Mouse (Mus musculus) neural tube, embryonic 14.5 days (tissue): Measurements from ENCODE around the gene Med20. TPM values are rescaled to one million over a fixed set of nuclear protein-coding genes. Genes with fewer than 3 reads are reported as not detected.

Experiments used
- ATAC-seq: fragments of 200-750 bp; cut with Nextera tagmentation; 2 replicates; pipeline ENCODE4 v1.8.0; 2017; ENCODE audit warnings: low read depth, mild to moderate bottlenecking, moderate TSS enrichment, moderate library complexity
- H3K27ac ChIP-seq: fragments of 300-500 bp; sonication (generic); 2 replicates; pipeline ENCODE4 v1.5.1; 2014; ENCODE audit warnings: low read depth, mild to moderate bottlenecking, control low read depth, low read length, moderate library complexity, mixed read lengths
- H3K27me3 ChIP-seq: fragments of 300-500 bp; sonication (generic); 2 replicates; pipeline ENCODE4 v1.6.1; 2014; ENCODE audit warnings: low read length; ENCODE audit not compliant: control insufficient read depth, insufficient read depth
- H3K36me3 ChIP-seq: fragments of 300-500 bp; sonication (generic); 2 replicates; pipeline ENCODE4 v1.6.1; 2014; ENCODE audit warnings: low read length, mixed read lengths; ENCODE audit not compliant: control insufficient read depth, insufficient read depth
- H3K4me1 ChIP-seq: fragments of 300-500 bp; sonication (generic); 2 replicates; pipeline ENCODE4 v1.6.1; 2014; ENCODE audit warnings: low read length; ENCODE audit not compliant: control insufficient read depth, insufficient read depth
- H3K4me2 ChIP-seq: fragments of 300-500 bp; sonication (generic); 2 replicates; pipeline ENCODE4 v1.6.1; 2014; ENCODE audit warnings: mild to moderate bottlenecking, low read depth, low read length, control low read depth
- H3K4me3 ChIP-seq: fragments of 300-500 bp; sonication (generic); 2 replicates; pipeline ENCODE4 v1.5.1; 2014; ENCODE audit warnings: low read depth, low read length, control low read depth, mixed read lengths
- H3K9ac ChIP-seq: fragments of 300-500 bp; sonication (generic); replicated peaks from 2 replicates; pipeline ENCODE4 v1.6.1; 2014; ENCODE audit warnings: low read depth, mild to moderate bottlenecking, control low read depth, low read length, mixed read lengths
- H3K9me3 ChIP-seq: fragments of 300-500 bp; sonication (generic); 2 replicates; pipeline ENCODE4 v1.6.1; 2016; ENCODE audit warnings: low read length; ENCODE audit not compliant: control insufficient read depth
- WGBS: fragments of 180-500 bp; shearing (Covaris S2); extraction: QIAGEN DNeasy Blood & Tissue Kit; methylation state at CpG from one replicate; pipeline ENCODE4 v1.1.7; 2014; 5-methylcytosine and 5-hydroxymethylcytosine counted together
- polyA plus RNA-seq: library from polyadenylated mRNA; unstranded; fragments of >200 nt; fragmentation: Nextera tagmentation; extraction: Ambion mirVana; gene quantifications from 2 replicates; pipeline ENCODE4 v1.2.1, GENCODE M21; 2014

Med20 gene
- polyA plus RNA-seq, 1 experiment from 2014 or later = 38.1 TPM

- Histone ChIP-seq H3K9me3 (no peaks in the 10 kb centered on the region), H3K36me3 (no peaks in the 10 kb centered on the region), H3K27ac (no peak overlapping the region), H3K9ac (no peak overlapping the region), H3K4me1 (no peaks in the 10 kb centered on the region), H3K4me2 (no peak overlapping the region), H3K27me3 (no peaks in the 10 kb centered on the region), H3K4me3 (no peak overlapping the region)
- WGBS = 83% methylated on average over 8 of the region's 8 CpGs
- ATAC-seq = no peak
These were observed 37.4 kb upstream of the Med20 start for GRCm38 (mm10) chr17:47574028-47574427.

DNA sequence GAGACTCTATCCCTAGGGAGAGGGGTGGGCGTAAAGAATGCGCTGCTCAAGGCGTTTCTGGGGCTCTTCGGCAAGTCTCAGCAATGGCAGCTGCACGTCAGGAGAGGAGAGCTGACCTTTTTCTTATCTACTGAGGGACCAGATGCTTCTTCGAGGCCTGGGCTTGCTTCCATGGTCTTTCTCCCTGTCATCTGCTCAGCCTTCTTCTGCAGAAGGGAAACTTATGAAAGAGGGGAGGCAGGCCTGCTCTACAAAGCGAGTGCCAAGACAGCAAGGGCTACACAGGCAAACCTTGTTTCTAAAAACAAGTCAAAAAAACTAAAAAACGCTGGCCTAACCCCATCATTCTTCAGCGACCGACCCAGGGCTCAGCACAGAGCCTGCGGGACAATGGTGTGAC is 36.6 kb upstream of the Med20 start:
- Histone ChIP-seq H3K27ac (no peak overlapping the region), H3K36me3 (no peaks in the 10 kb centered on the region), H3K4me3 (no peak overlapping the region), H3K27me3 (no peaks in the 10 kb centered on the region), H3K9me3 (no peaks in the 10 kb centered on the region), H3K4me1 (no peaks in the 10 kb centered on the region), H3K4me2 (no peak overlapping the region), H3K9ac (no peak overlapping the region)
- no peak for ATAC-seq
- 74% methylated on average over 11 of the region's 11 CpGs for WGBS

DNA sequence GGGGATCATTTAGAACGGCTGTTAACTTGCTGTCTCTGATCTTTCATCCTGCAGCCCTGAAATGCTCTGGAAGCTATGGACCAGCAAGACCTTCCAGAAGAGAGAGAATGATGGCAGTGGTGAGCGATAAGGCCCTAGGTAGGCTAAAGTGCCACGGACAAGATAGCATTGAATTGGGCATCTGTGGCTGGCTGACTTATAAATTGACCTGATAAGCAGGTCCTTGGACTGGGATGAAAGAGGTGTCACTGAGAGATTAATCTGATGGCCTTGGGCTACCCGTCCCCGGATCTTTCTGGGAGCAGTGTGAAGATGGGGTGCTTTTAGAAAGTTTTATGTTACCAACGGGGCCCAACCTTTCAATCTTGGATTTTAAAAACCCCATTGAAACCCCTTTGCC is 32.7 kb upstream of the Med20 start:
- Histone ChIP-seq H3K36me3 (no peaks in the 10 kb centered on the region), H3K27ac (no peak overlapping the region), H3K9me3 (no peaks in the 10 kb centered on the region), H3K9ac (no peak overlapping the region), H3K4me3 (no peak overlapping the region), H3K4me2 (no peak overlapping the region), H3K4me1 (no peaks in the 10 kb centered on the region), H3K27me3 (no peaks in the 10 kb centered on the region)
- ATAC-seq = no peak
- 86% methylated on average over 6 of the region's 6 CpGs for WGBS

DNA sequence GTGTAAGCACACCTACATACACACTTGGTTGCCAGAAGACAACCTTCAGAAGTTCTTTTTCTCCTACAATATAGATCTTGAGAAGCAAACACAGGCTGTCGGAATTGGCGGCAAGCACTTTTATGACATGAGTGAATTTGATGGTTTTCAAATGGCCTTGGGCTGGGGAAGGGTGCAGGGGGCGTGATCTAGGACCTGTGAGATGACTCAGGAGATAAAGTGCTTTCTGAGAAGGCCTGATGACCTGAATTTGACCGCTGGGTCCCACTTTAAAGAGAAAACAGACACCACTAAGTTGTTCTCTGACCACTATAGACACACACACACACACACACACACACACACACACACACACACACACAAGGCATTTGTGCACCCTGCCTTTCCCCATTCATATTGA is 30.4 kb upstream of the Med20 start:
- Histone ChIP-seq H3K9ac (no peak overlapping the region), H3K36me3 (no peaks in the 10 kb centered on the region), H3K4me3 (no peak overlapping the region), H3K27me3 (no peaks in the 10 kb centered on the region), H3K27ac (no peak overlapping the region), H3K9me3 (no peaks in the 10 kb centered on the region), H3K4me1 (no peaks in the 10 kb centered on the region), H3K4me2 (no peak overlapping the region)
- 88% methylated on average over 4 of the region's 4 CpGs for WGBS
- no peak for ATAC-seq

GRCm38 (mm10) chr17:47588517-47588916 is 22.9 kb upstream of the Med20 start:
- no peak for ATAC-seq
- Histone ChIP-seq H3K4me1 (no peaks in the 10 kb centered on the region; the same call in 1 of the 2 replicates), H3K27ac (no peak overlapping the region), H3K36me3 (no peaks in the 10 kb centered on the region), H3K4me3 (no peak overlapping the region), H3K27me3 (no peaks in the 10 kb centered on the region), H3K9ac (no peak overlapping the region), H3K9me3 (no peaks in the 10 kb centered on the region), H3K4me2 (no peak overlapping the region)
- 86% methylated on average over 8 of the region's 8 CpGs for WGBS

GRCm38 (mm10) chr17:47591073-47591472 is 20.3 kb upstream of the Med20 start:
- Histone ChIP-seq H3K27me3 (no peaks in the 10 kb centered on the region), H3K27ac (no peak overlapping the region), H3K36me3 (no peaks in the 10 kb centered on the region), H3K4me2 (no peak overlapping the region), H3K9me3 (no peaks in the 10 kb centered on the region), H3K4me3 (no peak overlapping the region), H3K9ac (no peak overlapping the region), H3K4me1 (peaks cover 8% of the 10 kb centered on the region)
- 91% methylated on average over 3 of the region's 3 CpGs for WGBS
- ATAC-seq = no peak

DNA sequence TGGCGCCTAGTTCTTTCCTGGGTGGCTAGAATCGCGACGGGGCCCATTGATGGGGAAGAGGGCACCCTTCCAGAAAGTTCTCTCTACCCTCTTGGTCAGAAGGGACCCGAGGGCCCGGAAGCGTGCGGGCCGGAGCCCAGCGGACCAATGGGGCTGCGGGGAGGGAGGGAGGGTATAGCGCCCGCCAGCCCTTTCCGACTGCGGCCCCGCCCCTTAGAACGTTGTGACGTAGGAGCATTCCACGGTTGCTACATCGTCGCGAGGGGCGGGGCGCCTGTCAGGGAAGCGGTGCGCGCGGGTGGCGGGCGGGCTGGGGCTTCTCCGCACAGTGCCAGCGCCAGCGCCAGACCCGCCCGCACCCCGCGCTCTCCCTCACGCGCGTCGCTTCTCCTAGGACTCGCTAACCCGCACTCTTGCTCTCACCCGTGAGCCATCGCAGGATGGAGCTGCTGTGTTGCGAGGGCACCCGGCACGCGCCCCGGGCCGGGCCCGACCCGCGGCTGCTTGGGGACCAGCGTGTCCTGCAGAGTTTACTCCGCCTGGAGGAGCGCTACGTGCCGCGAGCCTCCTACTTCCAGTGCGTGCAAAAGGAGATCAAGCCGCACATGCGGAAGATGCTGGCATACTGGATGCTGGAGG is 18.0 kb upstream of the Med20 start:
- H3K4me3 ChIP-seq = peak overlapping the region; percentile 68
- H3K9ac ChIP-seq = peak overlapping the region; percentile 67
- WGBS = under 1% methylated on average over 63 of the region's 63 CpGs
- H3K9me3 ChIP-seq = no peaks in the 10 kb centered on the region
- peaks cover 18% of the 10 kb centered on the region for H3K4me1 ChIP-seq
- H3K27me3 ChIP-seq = no peaks in the 10 kb centered on the region
- ATAC-seq = peak; percentile 91
- no peaks in the 10 kb centered on the region for H3K36me3 ChIP-seq
- H3K4me2 ChIP-seq = peak overlapping the region; percentile 75
- peak overlapping the region; percentile 74 for H3K27ac ChIP-seq

- ATAC-seq = peak; percentile 5; the same call in 1 of the 2 replicates
- Histone ChIP-seq H3K4me3 (peak overlapping the region; percentile 68), H3K9me3 (no peaks in the 10 kb centered on the region), H3K27ac (peak overlapping the region; percentile 74), H3K4me2 (peak overlapping the region; percentile 75), H3K36me3 (no peaks in the 10 kb centered on the region), H3K9ac (peak overlapping the region; percentile 67), H3K27me3 (no peaks in the 10 kb centered on the region), H3K4me1 (peaks cover 18% of the 10 kb centered on the region)
- 0% methylated on average over 13 of the region's 13 CpGs for WGBS
These were observed 17.6 kb upstream of the Med20 start for GRCm38 (mm10) chr17:47593854-47594182.

- Histone ChIP-seq H3K27ac (peak overlapping the region; percentile 74), H3K4me1 (peaks cover 18% of the 10 kb centered on the region), H3K36me3 (no peaks in the 10 kb centered on the region), H3K4me3 (peak overlapping the region; percentile 68), H3K9me3 (no peaks in the 10 kb centered on the region), H3K27me3 (no peaks in the 10 kb centered on the region), H3K4me2 (peak overlapping the region; percentile 75), H3K9ac (peak overlapping the region; percentile 67)
- under 1% methylated on average over 41 of the region's 43 CpGs for WGBS
- no peak for ATAC-seq
These were observed 17.0 kb upstream of the Med20 start for GRCm38 (mm10) chr17:47594183-47594968.
